In the genomic region with DNA sequence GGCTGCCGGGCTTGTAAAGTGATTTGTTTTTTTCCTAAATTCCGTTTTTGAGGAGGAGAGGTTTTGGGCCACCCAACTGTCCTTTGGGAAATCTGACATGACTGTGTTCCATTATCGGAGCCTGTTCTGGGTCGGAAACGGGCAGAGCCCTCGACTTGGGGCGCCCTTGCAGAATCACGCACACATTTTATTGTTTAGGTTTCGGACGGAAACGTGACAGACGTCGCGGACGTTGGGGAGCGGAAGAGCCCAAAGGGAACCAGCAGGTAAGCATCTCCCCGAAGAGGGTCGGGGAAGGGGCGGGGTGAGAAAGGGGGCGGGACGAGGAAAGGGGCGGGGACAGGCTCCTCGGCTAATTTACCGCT, we compare ENCODE assay signal across 8 mouse cellular contexts. TPM values are rescaled to one million over a fixed set of nuclear protein-coding genes. Genes with fewer than 3 reads are reported as not detected.
DNase-seq lines count a peak whose midpoint lies in the region; ATAC-seq and TF ChIP-seq lines count a peak whose summit lies in the region.

No protein-coding gene starts in this region.

- WGBS in heart, embryonic 15.5 days, result under 1% methylated on average over 21 of the region's 24 CpGs
- WGBS in hindbrain, embryonic 10.5 days, result under 1% methylated on average over 24 of the region's 24 CpGs
- WGBS in midbrain, embryonic 10.5 days, result under 1% methylated on average over 24 of the region's 24 CpGs

- no peak for TF ChIP-seq CTCF in G1E (IDR thresholded peaks at IDR 0.05; ENCODE audit: low read depth, low read length)

- H3K9me3 ChIP-seq in heart, embryonic 15.5 days (replicated peaks), result no peaks in the 10 kb centered on the region
- H3K9me3 ChIP-seq in G1E (replicated peaks), result no peaks in the 10 kb centered on the region
- no peaks in the 10 kb centered on the region for H3K9me3 ChIP-seq in hindbrain, embryonic 10.5 days
- no peaks in the 10 kb centered on the region for H3K9me3 ChIP-seq in midbrain, embryonic 10.5 days (replicated peaks)

- DNase-seq in heart, adult 8-10 months (ENCODE audit: low spot score), result no peak
- DNase-seq in G1E (ENCODE audit: low spot score), result no peak
- no peak for DNase-seq in hindbrain, embryonic 10.5 days (ENCODE audit: low spot score)
- DNase-seq in midbrain, embryonic 10.5 days (ENCODE audit: low spot score), result no peak
- no peak for DNase-seq in cerebellum, adult 11 months
- no peak for DNase-seq in frontal cortex, postnatal 25 days (ENCODE audit: low spot score in 2 of 2)

- peak overlapping the region; percentile 50 for H3K9ac ChIP-seq in heart, embryonic 15.5 days

- H3K4me3 ChIP-seq in heart, embryonic 15.5 days, result peak overlapping the region; percentile 81
- peak overlapping the region; percentile 94 for H3K4me3 ChIP-seq in G1E (ENCODE audit: low read depth, low read length)
- H3K4me3 ChIP-seq in hindbrain, embryonic 10.5 days, result peak overlapping the region; percentile 91
- H3K4me3 ChIP-seq in midbrain, embryonic 10.5 days, result peak overlapping the region; percentile 93

- no peak for ATAC-seq in heart, embryonic 15.5 days (replicated peaks; ENCODE audit: insufficient number of reproducible peaks, insufficient read depth, low FRiP score, low read depth)
- no peak for ATAC-seq in G1E (ENCODE audit: extremely low read depth, insufficient number of reproducible peaks, low FRiP score, poor library complexity, severe bottlenecking)
- no peak for ATAC-seq in CD4-positive, CD25-positive, alpha-beta regulatory T cell, adult 4 months

- peaks cover 12% of the 10 kb centered on the region for H3K4me1 ChIP-seq in heart, embryonic 15.5 days (replicated peaks)
- peaks cover 17% of the 10 kb centered on the region for H3K4me1 ChIP-seq in G1E (ENCODE audit: insufficient read depth, low read depth, low read length)
- H3K4me1 ChIP-seq in hindbrain, embryonic 10.5 days (replicated peaks), result peaks cover 23% of the 10 kb centered on the region
- H3K4me1 ChIP-seq in midbrain, embryonic 10.5 days, result peaks cover 21% of the 10 kb centered on the region

- no peaks in the 10 kb centered on the region for H3K27me3 ChIP-seq in heart, embryonic 15.5 days
- H3K27me3 ChIP-seq in G1E (ENCODE audit: insufficient read depth, low read length), result peaks cover 6% of the 10 kb centered on the region; the same call in 1 of the 2 replicates
- H3K27me3 ChIP-seq in hindbrain, embryonic 10.5 days (ENCODE audit: insufficient read depth, poor library complexity, severe bottlenecking), result no peaks in the 10 kb centered on the region
- H3K27me3 ChIP-seq in midbrain, embryonic 10.5 days (ENCODE audit: low read depth, poor library complexity, severe bottlenecking), result no peaks in the 10 kb centered on the region

- H3K4me2 ChIP-seq in heart, embryonic 15.5 days, result peak overlapping the region; percentile 87

- H3K27ac ChIP-seq in heart, embryonic 15.5 days, result peak overlapping the region; percentile 95
- peak overlapping the region; percentile 95 for H3K27ac ChIP-seq in hindbrain, embryonic 10.5 days
- H3K27ac ChIP-seq in midbrain, embryonic 10.5 days (replicated peaks), result peak overlapping the region; percentile 94

- H3K36me3 ChIP-seq in heart, embryonic 15.5 days, result no peaks in the 10 kb centered on the region; the same call in 1 of the 2 replicates
- H3K36me3 ChIP-seq in G1E (replicated peaks), result peaks cover 26% of the 10 kb centered on the region
- H3K36me3 ChIP-seq in hindbrain, embryonic 10.5 days, result peaks cover 30% of the 10 kb centered on the region
- H3K36me3 ChIP-seq in midbrain, embryonic 10.5 days, result peaks cover 31% of the 10 kb centered on the region

RNA-seq across cellular contexts. Expression of gene Setx, which starts 0.6 kb away (rescaled TPM):
- polyA plus RNA-seq in heart, embryonic 15.5 days (2015; fragmentation: Nextera tagmentation; extraction: Ambion mirVana), result 5.9 and 6.8 TPM in 2 replicates
- total RNA-seq in heart, adult 8-10 months (2022), result 10 to 100 TPM; 29.3 to 36.3 (median 33.8) TPM
- total RNA-seq in G1E (2014; fragmentation: Nextera tagmentation) (47.0 and 62.5 TPM in 2 replicates), G1E (2017) (52.1 and 72.9 TPM in 2 replicates)
- polyA plus RNA-seq in G1E (2012), result 6.0 and 7.3 TPM in 2 replicates
- polyA plus RNA-seq in hindbrain, embryonic 10.5 days (2016; fragmentation: Nextera tagmentation; extraction: Ambion mirVana), result 10.3 and 14.2 TPM in 2 replicates
- polyA plus RNA-seq in midbrain, embryonic 10.5 days (2016; fragmentation: Nextera tagmentation; extraction: Ambion mirVana), result 11.8 and 13.8 TPM in 2 replicates
- polyA plus RNA-seq in CD4-positive, CD25-positive, alpha-beta regulatory T cell, adult 4 months (2017; shearing (Covaris generic)), result 10 to 100 TPM; 27.6 to 40.7 TPM
